Mouse (Mus musculus): ENCODE data around the gene Denr. TPM values are rescaled to one million over a fixed set of nuclear protein-coding genes. Genes with fewer than 3 reads are reported as not detected.

Denr gene
- total RNA-seq, 2 experiments from 2014 or later, result 34.3 to 55.2 TPM

DNA sequence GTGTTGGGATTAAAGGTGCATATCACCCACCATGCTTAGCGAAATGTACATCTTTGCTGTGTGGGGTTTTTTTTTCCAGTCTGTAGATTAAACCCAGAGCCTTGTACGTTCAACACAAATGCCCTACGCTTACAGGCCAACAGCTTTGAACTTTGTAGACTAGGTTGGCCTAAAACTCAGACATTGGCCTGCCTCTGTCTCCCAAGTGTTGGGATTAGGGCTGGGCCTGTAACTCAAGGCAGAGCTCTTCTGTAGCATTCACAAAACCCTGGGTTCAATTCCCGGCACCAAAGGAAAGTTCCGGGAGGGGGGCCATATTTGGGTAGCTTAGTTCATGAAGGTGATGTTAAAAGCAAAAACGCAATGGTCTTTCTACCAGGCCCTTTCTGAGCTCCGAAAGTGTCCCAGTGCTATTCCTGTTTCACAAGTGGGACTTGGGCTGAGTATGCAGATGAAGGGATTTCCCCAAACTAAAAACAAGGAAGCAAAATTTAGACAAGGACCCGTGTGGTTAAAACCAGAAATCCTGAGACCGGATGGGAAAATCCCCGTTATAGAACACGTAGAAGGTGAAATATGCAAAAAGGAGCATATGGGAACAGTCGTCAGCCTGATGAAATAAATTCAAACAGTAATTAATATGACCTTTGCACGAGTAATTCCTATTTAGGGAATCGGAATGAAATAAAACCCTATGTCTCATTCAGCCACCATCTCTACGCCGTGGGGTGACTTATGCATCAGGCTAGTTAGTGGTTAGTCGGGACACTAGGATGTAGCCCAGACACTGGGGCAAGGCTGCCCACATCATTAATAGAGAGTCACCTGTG lies 614 bp upstream of the Denr start:
- peak; percentile 31 for ATAC-seq (ENCODE audit: poor library complexity, severe bottlenecking)

DNA sequence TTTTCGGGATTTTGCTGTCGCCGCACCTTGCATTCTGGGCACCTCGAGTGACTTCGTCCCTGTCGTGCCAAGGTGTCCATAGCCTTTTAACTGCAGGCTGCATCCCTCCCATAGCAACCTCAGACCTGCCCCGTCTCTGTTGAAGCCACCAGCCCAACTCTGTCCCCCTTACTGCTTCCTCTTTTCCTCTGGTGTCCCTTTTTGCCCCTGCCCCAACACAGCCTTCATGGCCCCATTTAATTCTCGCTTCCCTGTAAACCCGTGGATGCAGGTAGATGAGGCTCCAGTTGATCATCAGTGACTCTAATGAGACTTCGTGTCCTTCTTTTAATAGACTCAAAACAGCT lies 629 bp downstream of the Denr start:
- ATAC-seq (ENCODE audit: poor library complexity, severe bottlenecking), result 0 out of 2 replicates have a peak, but pooled peaks have one; percentile 6

DNA sequence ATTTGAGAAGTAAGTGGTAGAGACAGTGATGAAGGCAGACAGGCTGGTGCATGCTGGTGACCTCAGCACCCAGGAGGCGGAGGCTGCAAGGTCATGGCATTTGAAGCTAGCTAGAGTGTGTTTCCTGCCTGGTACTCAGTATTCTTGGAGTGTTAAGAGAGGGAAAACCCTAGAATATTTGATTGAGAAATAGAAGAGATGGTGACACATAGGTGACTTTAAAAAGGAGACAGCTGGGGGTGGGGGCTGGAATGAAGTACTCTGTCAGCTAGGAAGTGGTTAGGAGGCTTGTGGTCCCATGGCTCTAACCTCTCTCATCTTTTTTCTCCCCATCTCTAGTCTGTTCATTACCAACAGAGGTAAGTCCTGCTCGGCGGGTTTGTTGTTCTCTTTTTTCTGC lies 7.9 kb downstream of the Denr start:
- ATAC-seq (ENCODE audit: poor library complexity, severe bottlenecking), result peak; percentile 30; the same call in 1 of the 2 replicates

DNA sequence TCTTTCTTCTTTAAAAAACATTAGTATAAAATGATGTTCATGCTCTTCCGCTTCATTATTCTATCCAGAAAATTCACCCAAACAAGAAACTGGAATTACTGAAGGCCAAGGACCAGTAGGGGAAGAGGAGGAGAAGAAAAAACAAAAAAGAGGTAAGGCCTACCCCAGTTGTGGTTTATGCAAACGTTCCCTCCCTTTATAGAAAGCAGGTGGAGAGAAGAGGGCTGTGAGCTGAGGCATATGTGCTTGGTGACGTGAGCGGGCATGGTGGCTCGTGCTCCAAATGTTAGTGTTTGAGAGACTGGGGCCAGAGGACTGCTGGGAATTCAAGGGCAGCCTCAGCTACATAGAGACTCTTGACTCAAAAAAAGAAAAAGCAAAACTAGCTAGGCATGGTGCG lies 15.1 kb downstream of the Denr start:
- no peak for ATAC-seq (ENCODE audit: poor library complexity, severe bottlenecking)

DNA sequence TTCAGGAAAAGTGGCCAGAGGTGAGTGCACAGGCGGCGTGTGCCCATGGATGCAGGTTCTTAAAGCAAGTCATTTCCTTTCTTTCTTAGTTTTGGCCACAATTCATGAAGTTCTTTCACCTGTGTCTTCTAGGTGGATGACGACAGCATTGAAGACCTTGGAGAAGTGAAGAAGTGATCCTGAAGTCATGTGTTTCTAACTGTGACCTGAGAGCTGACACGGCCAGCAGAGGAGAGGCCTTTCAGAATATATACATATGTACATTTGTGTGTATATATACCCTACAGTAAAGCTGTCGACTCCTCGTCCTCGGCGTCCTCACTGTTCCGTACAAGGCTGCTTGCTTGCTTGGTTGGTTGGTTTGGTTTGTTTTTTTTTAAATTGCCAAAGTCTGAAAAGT lies 20.1 kb downstream of the Denr start, which contains the start of gene Gm43518:
Gene Gm43518 (plus strand): TSS at position 301 of the 400 bp plus-strand sequence.
- ATAC-seq (ENCODE audit: poor library complexity, severe bottlenecking), result no peak

DNA sequence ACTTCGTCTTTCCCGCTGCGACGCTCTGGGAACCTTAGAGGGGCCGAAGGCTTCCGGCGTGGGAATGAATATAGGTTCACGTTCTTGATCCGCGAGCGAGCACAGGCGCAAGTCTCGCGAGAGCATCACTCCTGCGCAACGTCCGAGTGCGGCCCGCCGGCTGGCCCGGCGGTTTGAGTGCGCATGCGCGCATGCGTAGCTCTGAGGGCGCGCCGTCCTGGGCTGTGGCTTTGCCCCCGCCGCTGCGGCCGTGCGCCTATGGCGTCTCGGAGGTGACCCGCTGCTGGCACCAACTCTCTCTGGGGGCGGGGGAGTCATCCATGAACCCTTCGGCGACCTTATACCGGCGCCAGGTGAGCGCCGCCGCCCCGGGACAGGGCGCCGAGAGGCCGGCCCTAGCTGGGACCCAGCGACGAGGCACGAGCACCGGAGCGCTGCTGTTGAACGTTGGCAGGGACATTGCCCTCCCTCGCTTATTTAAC lies 23.6 kb downstream of the Denr start, which contains the start of gene Ccdc62:
Gene Ccdc62 (plus strand): TSS at position 172 of the 482 bp plus-strand sequence.
- peak; percentile 98 for ATAC-seq (ENCODE audit: poor library complexity, severe bottlenecking)

DNA sequence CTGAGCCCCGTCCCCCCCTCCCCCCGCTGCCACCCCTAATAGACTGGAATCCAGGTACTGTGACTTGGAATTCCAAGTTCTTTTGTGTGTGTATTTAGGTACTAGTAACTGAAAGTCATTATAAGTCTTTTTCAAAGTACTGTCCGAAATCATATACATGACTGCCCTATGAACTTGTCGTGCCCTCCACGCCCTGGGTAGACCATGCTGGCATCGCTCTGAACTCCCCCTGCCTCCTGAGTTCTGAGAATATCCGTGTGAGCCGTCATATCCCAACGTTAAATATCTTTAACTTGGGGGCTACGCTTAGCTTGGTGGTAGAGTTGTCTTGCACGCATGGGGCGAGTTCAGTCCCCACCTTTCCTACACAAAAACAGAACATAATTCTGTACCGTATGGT lies 24.2 kb downstream of the Denr start:
- ATAC-seq (ENCODE audit: poor library complexity, severe bottlenecking), result no peak

DNA sequence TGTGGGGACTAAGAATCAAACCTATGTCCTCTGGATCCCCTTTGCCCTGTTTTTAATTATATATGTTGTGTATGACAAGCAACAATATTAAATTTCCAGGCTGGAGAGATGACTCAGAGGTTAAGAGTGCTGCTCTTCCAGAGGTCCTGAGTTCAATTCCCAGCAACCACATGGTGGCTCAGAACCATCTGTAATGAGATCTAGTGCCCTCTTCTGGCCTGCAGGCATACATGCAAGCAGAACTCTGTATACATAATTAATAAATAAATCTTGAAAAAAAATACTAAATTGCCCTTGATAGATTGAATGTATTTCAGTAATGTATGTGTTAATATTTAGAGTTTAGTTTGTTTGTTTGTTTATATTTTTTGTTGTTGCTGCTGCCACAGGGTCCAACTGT lies 26.0 kb downstream of the Denr start:
- ATAC-seq (ENCODE audit: poor library complexity, severe bottlenecking), result no peak

DNA sequence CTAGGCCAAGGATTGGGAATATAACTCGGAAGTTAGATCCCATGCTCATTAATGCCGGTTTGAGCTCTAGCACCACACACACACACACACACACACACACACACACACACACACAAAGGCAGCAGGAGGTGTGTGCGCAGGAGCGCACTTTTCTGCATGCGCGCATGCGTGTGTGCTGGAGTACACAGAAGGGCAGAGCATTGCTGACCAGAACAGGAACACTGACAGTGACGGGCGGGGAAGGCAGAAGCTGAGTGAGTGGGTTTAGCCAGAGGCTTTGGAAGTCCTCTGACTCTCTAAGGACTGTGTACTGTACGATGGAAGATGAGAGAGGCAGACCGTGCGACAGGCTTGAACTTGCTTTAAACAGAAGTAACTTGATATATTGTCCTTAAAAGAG lies 26.6 kb downstream of the Denr start:
- ATAC-seq (ENCODE audit: poor library complexity, severe bottlenecking), result no peak

DNA sequence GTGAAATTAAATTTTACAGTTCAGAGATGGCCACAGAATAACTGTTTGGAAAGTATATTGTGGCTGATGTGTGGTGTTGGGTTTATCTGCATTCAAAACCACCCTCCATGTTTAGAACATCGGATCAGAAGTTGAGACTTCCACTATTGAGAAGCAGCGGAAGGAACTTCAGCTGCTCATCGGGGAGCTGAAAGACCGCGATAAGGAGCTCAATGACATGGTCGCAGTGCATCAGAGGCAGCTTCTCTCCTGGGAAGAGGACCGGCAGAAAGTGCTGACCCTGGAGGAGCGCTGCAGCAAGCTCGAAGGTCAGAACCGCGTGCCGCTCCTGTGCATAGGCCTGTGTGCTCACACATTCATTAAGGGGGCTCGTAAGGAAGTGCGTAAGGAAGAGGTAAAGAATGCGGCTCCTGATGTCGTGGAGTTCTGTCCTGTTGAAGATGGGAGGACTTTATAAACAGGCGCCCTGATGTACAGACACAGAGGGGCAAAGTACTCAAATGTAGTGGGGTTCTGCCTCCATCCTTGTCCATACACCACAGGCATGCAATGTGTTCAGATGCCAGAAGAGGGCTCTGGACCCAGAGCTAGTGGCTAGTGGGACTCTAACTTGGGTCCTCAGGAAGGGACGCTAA lies 27.1 kb downstream of the Denr start:
- no peak for ATAC-seq (ENCODE audit: poor library complexity, severe bottlenecking)

DNA sequence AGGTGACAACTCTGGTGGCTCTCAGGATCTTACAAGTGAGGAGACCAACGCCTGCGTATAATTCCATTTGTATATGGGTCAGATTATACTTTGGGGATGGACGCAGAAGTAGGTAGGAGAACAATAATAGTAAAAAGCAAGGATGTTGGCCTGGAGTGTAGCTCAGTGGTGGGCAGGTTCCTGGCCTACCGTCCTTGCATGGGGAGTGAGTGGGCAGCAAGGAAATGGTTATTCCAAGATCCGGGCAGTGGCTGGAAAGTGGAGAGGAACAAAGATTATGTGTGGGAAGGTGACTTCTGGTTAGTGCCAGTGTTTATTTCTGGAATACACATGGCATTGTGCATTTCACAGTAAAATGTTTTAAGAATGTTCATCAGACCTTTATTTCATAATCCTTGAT lies 29.0 kb downstream of the Denr start:
- no peak for ATAC-seq (ENCODE audit: poor library complexity, severe bottlenecking)

DNA sequence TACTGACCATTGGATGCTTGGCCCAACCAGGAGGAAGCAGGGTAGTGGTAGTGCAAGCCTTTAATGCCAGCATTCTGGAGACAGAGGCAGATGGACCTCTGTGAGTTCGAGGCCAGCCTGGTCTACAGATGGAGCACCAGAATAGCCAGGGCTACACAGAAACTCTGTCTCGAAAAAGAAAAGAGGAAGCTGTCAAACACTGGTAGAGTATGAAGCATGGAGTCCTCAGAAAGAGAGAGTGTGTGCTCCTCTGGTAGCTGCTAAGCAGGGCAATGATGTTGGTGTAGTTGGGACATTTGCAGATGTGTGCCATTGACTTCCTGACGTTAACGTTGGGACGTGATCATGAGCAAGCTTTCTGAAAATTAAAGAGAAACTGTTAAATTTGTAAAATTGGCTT lies 31.5 kb downstream of the Denr start:
- ATAC-seq (ENCODE audit: poor library complexity, severe bottlenecking), result peak; percentile 68; the same call in 1 of the 2 replicates

DNA sequence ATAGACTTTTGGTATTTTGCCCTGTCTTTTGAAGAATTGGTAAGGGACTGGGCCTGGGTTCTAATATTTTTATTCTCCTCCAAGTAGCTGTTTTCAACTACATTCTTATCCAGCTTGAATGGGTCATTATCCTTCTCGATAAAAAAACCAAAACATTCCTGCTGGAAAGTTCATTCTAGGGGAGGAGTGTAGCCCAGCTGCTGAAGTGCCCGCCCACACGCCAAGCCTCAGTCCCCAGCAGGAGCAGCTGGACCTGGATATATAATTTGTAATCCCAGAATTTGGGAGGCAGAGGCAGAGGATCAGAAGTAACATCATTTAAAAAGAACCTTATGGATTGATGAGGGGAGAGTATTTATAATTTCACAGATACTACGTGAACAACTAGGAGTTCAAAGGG lies 39.6 kb downstream of the Denr start:
- ATAC-seq (ENCODE audit: poor library complexity, severe bottlenecking), result no peak

DNA sequence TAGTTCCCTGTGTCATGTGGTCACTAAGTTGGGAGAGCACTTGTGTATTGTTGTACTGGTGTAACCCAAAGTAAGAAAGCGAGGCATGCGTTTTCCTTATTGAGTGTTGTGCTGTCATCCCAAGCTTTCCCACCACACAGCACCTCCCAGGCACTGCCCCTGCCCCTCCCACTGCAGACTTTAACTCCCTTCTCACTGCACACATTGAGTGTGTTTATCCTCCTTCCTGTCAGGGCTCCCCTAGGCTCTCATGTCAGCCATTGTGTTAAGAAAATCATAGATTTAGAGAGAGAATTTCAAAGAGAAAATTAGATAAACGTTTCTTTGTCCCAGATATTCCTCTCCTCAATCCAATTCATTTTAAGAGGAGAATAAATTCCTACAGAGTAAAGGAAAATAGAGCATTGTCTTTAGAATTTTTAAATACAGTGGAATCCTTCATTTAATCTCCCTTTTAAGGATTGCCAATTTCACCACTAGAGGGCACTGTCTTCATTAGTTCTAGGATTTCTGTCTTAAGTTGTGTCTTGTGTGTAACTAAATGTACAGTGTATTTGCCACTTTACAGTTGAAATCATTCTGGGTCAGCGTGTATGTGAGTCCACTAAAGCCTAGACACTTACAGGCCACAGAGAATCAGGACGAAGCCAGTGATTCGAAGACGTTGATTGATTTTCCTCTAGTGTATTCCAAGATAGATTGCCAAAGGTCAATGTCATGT lies 40.2 kb downstream of the Denr start:
- ATAC-seq (ENCODE audit: poor library complexity, severe bottlenecking), result no peak

DNA sequence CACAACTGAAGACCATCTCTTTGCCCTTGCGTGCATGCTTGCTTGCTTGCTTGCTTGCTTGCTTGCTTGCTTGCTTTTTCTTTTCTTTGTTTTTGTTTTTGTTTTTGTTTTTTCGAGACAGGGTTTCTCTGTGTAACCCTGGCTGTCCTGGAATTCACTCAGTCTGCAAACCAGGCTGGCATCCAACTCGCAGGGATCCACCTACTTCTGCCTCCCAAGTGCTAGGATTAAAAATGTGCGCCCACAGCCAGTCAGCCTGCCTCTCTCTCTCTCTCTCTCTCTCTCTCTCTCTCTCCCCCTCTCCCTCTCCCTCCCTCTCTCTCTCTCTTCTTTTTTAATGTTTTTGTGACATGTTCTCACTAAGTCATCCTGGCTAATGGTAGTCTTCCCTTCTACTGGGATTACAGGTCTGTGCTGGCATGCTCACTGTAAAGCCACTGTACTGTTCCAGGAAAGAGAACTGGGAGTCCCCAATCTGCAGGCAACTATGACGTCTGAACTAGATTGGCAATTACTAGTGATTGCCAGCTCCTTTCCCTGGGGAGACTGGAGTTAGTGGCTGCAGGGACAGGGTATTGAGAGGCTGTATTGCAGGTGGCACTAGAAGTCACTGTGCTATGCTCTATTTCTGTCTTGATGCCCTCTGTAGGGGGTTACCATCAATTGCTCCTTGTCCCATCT lies 45.5 kb downstream of the Denr start:
- ATAC-seq (ENCODE audit: poor library complexity, severe bottlenecking), result no peak

DNA sequence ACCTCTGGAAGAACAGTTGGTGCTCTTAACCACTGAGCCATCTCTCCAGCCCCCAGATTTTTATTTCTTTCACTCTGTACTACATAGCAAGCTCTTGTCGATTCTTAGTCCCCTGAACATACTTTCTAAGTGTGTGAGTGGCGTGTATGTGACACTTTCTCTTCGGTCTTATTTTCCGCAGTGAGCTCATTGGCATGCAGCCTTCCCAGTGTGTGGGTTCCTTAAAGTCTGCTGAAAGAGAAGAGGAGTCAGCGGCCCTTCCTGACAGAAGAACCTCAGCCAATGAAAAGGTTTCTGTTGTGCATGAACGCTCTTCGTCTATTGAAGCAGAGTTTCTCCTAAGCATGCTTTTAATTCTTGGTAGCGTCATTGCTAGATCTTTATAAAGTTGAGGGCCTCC lies 50.2 kb downstream of the Denr start:
- ATAC-seq (ENCODE audit: poor library complexity, severe bottlenecking), result no peak

DNA sequence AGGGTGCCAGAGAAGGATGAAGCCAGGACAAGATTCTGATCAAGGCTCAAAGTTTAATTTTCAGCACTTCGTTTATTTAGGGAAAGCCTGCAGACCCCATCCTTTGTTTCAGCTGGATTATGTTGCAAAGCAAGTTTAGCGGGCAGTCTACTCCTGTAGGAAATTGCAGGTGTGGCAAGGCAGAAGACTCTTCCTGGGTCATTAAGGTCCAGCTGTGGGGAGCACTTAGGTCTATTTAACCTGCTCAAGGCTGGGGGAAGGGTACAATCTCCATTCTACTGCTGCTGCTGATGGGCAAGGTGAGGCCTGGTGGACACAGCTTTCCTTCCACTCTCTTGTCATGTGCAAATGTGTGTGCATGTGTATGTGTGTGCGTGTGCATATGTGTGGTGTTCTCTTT lies 52.0 kb downstream of the Denr start:
- ATAC-seq (ENCODE audit: poor library complexity, severe bottlenecking), result no peak

DNA sequence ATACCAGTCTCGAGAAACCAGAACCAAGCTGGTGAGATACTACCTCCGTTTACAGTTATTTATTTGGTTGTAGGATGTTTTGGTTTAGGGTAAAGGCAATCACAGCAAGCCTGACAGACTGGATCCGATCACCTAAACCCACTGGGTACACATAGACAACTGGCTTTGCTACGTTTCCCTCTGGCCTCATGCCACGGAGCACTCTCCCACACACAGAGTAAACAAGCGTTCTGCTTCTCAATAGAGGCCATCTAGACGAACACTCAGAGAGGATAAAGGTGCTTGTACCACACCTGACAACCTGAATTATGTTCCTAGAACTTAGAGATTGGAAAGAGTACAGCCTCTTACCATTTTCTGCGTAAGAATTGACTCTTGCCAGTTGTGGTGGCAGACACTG lies 53.2 kb downstream of the Denr start:
- ATAC-seq (ENCODE audit: poor library complexity, severe bottlenecking), result no peak

DNA sequence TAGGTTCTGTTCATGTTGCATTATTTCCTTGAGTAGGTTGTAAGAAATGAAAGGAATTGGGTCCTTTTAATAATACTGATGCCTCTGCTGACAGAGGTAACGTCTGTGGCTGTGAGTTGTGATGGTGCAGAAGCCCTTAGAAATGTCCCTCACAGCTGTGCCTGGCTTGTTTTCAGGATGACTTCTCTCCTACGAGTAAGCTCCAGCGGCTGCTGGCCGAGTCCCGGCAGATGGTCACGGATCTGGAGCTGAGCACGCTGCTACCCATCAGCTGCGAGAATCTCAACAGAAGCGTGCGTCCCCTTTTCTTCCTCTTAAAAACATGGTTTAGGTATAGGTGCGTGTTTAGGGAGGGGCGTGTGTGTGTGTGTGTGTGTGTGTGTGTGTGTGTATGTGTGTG lies 54.1 kb downstream of the Denr start:
- no peak for ATAC-seq (ENCODE audit: poor library complexity, severe bottlenecking)

DNA sequence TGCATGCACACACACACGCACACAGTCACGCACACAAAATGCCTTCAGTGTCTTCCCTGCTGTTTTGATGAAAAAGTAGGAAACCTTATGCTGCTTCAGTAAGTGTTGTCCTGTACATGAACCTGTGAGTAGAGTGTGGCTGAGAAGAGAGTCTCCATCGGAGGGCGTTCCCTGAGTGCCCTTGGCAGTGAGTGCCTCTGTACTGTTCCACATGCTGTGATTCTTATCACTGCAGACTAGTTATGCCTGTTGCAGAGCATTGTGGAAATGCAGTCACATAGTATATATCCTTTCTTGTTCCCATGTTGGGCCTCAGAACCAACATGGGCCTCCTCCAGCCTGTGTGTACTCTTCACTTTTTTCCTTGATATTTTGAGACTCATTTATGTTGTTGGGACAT lies 57.2 kb downstream of the Denr start:
- ATAC-seq (ENCODE audit: poor library complexity, severe bottlenecking), result no peak

DNA sequence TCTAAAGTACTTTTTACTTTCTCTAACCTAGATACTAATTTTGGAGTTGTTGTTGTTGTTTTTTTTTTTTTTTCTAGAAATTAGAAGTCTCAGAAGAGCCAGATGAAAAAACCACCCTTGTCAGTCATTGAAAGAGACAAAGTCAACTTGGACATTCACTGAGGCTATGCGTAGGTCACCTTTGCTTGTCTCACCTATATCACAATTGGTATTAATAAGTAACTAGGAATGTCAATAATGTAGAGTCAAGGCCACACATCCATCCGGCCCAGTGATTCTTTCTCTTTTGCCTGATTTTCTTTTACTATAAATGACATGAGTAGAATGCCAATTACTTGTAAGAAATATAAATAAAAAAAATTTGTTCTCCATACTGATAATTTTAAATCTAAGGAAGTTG lies 59.8 kb downstream of the Denr start:
- ATAC-seq (ENCODE audit: poor library complexity, severe bottlenecking), result no peak
